Mouse (Mus musculus): Measurements from ENCODE around the gene Olfr1457. TPM values are rescaled to one million over a fixed set of nuclear protein-coding genes. Genes with fewer than 3 reads are reported as not detected.

Olfr1457 gene
- not detected in 2 replicates for total RNA-seq (2014; fragmentation: Nextera tagmentation)
- 0.12 TPM in 1 of 2 replicates, not detected in the other for total RNA-seq (2017)
- not detected in 2 replicates for polyA plus RNA-seq (2012)

DNA sequence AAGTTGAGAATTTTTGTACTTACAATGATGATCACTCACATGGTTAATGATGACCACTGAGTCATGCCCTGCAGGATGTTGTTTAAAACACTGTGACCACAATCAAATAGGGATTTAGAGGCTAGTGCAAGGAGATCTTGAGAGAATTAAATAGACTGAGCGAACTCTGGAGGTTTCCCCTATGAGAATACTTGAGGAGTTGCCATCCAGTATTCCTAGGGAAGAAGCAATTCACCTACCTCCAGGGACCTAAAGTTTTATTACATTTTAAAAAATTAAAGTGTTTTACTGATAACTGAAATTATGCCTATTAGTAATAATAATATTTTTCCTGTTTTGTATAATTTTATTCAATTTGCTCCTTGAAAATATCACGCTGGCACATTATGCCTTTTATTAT, at the start of gene Olfr1457:
Gene Olfr1457 (minus strand): TSS at position 101 of the 400 bp plus-strand sequence.
- Histone ChIP-seq H3K4me1 (ENCODE audit: insufficient read depth, low read depth, low read length) (no peaks in the 10 kb centered on the region), H3K36me3 (replicated peaks) (no peaks in the 10 kb centered on the region), H3K4me3 (ENCODE audit: low read depth, low read length) (no peak within 1 kb of the TSS), H3K9me3 (replicated peaks) (no peaks in the 10 kb centered on the region), H3K27me3 (ENCODE audit: insufficient read depth, low read length) (no peaks in the 10 kb centered on the region)
- DNase-seq (ENCODE audit: low spot score) (no peak), ATAC-seq (ENCODE audit: extremely low read depth, insufficient number of reproducible peaks, low FRiP score, poor library complexity, severe bottlenecking) (no peak)
- TF ChIP-seq POLR2AphosphoS5 (IDR thresholded peaks at IDR 0.05; ENCODE audit: insufficient replicate concordance, low read depth, low read length) (no peak), GATA1 (IDR thresholded peaks at IDR 0.05; ENCODE audit: borderline replicate concordance, low read length) (no peak), TAL1 (conservative IDR thresholded peaks at IDR 0.05; ENCODE audit: low read depth, low read length) (no peak), GATA2 (IDR thresholded peaks at IDR 0.05; ENCODE audit: borderline replicate concordance, low read depth, low read length) (no peak), CTCF (IDR thresholded peaks at IDR 0.05; ENCODE audit: low read depth, low read length) (no peak)

DNA sequence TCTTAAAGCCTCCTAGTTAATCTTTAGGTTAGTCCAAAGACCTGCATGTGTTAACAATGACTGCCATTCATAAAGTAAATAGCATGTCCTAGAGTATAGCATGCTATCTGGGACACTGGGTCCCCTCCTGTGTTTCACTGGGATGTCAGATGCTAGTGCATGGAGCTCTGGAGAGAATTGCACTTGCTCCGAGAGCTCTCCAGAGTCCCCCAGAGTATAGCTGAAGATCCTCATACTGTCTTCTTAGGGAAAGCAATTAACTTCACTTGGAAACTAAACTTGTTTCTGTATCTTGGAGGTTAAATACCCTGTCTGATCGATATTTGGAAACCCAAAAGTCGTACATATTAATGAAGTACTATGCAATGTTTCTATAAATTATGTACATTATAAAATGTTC, 9.0 kb upstream of the Olfr1457 start, which contains the start of gene Olfr1458:
Gene Olfr1458 (minus strand): TSS at position 101 of the 400 bp plus-strand sequence.
- no peak for DNase-seq (ENCODE audit: low spot score)
- no peak for ATAC-seq (ENCODE audit: extremely low read depth, insufficient number of reproducible peaks, low FRiP score, poor library complexity, severe bottlenecking)
- H3K4me3 ChIP-seq (ENCODE audit: low read depth, low read length): no peak within 1 kb of the TSS
- H3K36me3 ChIP-seq (replicated peaks): no peaks in the 10 kb centered on the region
- H3K4me1 ChIP-seq (ENCODE audit: insufficient read depth, low read depth, low read length): no peaks in the 10 kb centered on the region
- H3K9me3 ChIP-seq (replicated peaks): no peaks in the 10 kb centered on the region
- H3K27me3 ChIP-seq (ENCODE audit: insufficient read depth, low read length): no peaks in the 10 kb centered on the region
- TF ChIP-seq CTCF (IDR thresholded peaks at IDR 0.05; ENCODE audit: low read depth, low read length) (no peak), POLR2AphosphoS5 (IDR thresholded peaks at IDR 0.05; ENCODE audit: insufficient replicate concordance, low read depth, low read length) (no peak), TAL1 (conservative IDR thresholded peaks at IDR 0.05; ENCODE audit: low read depth, low read length) (no peak), GATA1 (IDR thresholded peaks at IDR 0.05; ENCODE audit: borderline replicate concordance, low read length) (no peak), GATA2 (IDR thresholded peaks at IDR 0.05; ENCODE audit: borderline replicate concordance, low read depth, low read length) (no peak)

DNA sequence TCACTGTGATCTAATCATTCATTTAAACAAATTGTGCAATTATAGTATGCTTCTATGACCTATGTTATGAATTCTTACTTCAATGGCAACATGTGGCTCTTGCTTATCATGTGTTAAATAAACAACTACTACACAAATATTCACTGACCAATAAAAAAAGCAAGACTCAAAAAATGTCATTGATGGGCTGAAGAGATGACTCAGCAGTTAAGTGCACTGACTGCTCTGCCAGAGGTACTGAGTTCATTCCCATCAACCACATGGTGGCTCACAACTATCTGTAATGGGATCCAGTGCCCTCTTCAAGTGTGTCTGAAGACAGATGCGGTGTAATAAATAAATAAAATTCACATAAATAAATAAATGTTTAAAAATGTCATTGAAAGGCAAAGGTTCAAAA, 3.8 kb downstream of the Olfr1457 start:
- H3K4me3 ChIP-seq (ENCODE audit: low read depth, low read length): no peak overlapping the region
- ATAC-seq (ENCODE audit: extremely low read depth, insufficient number of reproducible peaks, low FRiP score, poor library complexity, severe bottlenecking): no peak

DNA sequence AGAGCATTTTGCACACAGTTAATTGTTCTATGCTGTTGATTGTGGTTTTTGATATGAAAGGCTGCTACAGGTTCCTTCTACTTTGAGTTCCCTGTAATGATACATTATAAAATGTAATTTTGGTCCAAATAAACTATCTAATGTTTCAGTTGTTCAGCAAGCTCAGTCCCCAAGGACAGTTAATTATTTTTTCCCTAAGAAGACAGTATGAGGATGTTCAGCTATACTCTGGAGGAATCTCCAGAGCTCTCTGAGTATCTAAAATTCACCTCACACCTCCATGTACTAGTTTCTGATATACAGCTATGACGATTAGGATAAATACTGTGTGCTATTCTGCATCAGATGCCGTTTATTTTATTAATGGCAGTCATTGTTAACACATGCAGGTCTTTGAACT, 37.4 kb downstream of the Olfr1457 start, which contains the start of gene Olfr1454:
Gene Olfr1454 (plus strand): TSS at position 301 of the 400 bp plus-strand sequence.
- no peak for ATAC-seq (ENCODE audit: extremely low read depth, insufficient number of reproducible peaks, low FRiP score, poor library complexity, severe bottlenecking)
- no peaks in the 10 kb centered on the region for H3K36me3 ChIP-seq (replicated peaks)
- no peak for TF ChIP-seq TAL1 (conservative IDR thresholded peaks at IDR 0.05; ENCODE audit: low read depth, low read length)
- TF ChIP-seq POLR2AphosphoS5 (IDR thresholded peaks at IDR 0.05; ENCODE audit: insufficient replicate concordance, low read depth, low read length): no peak
- no peak for TF ChIP-seq CTCF (IDR thresholded peaks at IDR 0.05; ENCODE audit: low read depth, low read length)
- TF ChIP-seq GATA1 (IDR thresholded peaks at IDR 0.05; ENCODE audit: borderline replicate concordance, low read length): no peak
- TF ChIP-seq GATA2 (IDR thresholded peaks at IDR 0.05; ENCODE audit: borderline replicate concordance, low read depth, low read length): no peak
- no peaks in the 10 kb centered on the region for H3K9me3 ChIP-seq (replicated peaks)
- DNase-seq (ENCODE audit: low spot score): no peak
- no peak within 1 kb of the TSS for H3K4me3 ChIP-seq (ENCODE audit: low read depth, low read length)
- H3K4me1 ChIP-seq (ENCODE audit: insufficient read depth, low read depth, low read length): no peaks in the 10 kb centered on the region
- no peaks in the 10 kb centered on the region for H3K27me3 ChIP-seq (ENCODE audit: insufficient read depth, low read length)

More for the DNA sequence above, 3.8 kb downstream of the Olfr1457 start:
- Histone ChIP-seq H3K27me3 (ENCODE audit: insufficient read depth, low read length) (no peaks in the 10 kb centered on the region), H3K9me3 (replicated peaks) (no peaks in the 10 kb centered on the region), H3K36me3 (replicated peaks) (no peaks in the 10 kb centered on the region), H3K4me1 (ENCODE audit: insufficient read depth, low read depth, low read length) (no peaks in the 10 kb centered on the region)
- TF ChIP-seq TAL1 (conservative IDR thresholded peaks at IDR 0.05; ENCODE audit: low read depth, low read length): no peak
- no peak for TF ChIP-seq POLR2AphosphoS5 (IDR thresholded peaks at IDR 0.05; ENCODE audit: insufficient replicate concordance, low read depth, low read length)
- no peak for TF ChIP-seq GATA1 (IDR thresholded peaks at IDR 0.05; ENCODE audit: borderline replicate concordance, low read length)
- no peak for TF ChIP-seq GATA2 (IDR thresholded peaks at IDR 0.05; ENCODE audit: borderline replicate concordance, low read depth, low read length)
- no peak for TF ChIP-seq CTCF (IDR thresholded peaks at IDR 0.05; ENCODE audit: low read depth, low read length)
- no peak for DNase-seq (ENCODE audit: low spot score)

Other genes with a start within 250 kb of the Olfr1457 start
- gene Olfr1444, start 240.6 kb downstream of the Olfr1457 start, total RNA-seq (2014; fragmentation: Nextera tagmentation): not detected in 2 replicates
- gene Olfr1444, start 240.6 kb downstream of the Olfr1457 start, total RNA-seq (2017): 0.16 TPM in 1 of 2 replicates, not detected in the other
- not detected in 2 replicates for gene Olfr1444, start 240.6 kb downstream of the Olfr1457 start, polyA plus RNA-seq (2012)
- gene Olfr1445, start 214.0 kb downstream of the Olfr1457 start, total RNA-seq (2014; fragmentation: Nextera tagmentation): not detected in 2 replicates
- gene Olfr1445, start 214.0 kb downstream of the Olfr1457 start, total RNA-seq (2017): not detected in 2 replicates
- gene Olfr1445, start 214.0 kb downstream of the Olfr1457 start, polyA plus RNA-seq (2012): not detected in 2 replicates
- gene Olfr1446, start 204.4 kb downstream of the Olfr1457 start, total RNA-seq (2014; fragmentation: Nextera tagmentation): not detected in 2 replicates
- gene Olfr1446, start 204.4 kb downstream of the Olfr1457 start, total RNA-seq (2017): 0.06 and 0.16 TPM in 2 replicates
- gene Olfr1446, start 204.4 kb downstream of the Olfr1457 start, polyA plus RNA-seq (2012): not detected in 2 replicates
- not detected in 2 replicates for gene Olfr1447, start 194.1 kb downstream of the Olfr1457 start, total RNA-seq (2014; fragmentation: Nextera tagmentation)
- 0.27 TPM in 1 of 2 replicates, not detected in the other for gene Olfr1447, start 194.1 kb downstream of the Olfr1457 start, total RNA-seq (2017)
- gene Olfr1447, start 194.1 kb downstream of the Olfr1457 start, polyA plus RNA-seq (2012): not detected in 2 replicates
- not detected in 2 replicates for gene Olfr1448, start 173.5 kb downstream of the Olfr1457 start, total RNA-seq (2014; fragmentation: Nextera tagmentation)
- gene Olfr1448, start 173.5 kb downstream of the Olfr1457 start, total RNA-seq (2017): 0.11 and 0.12 TPM in 2 replicates
- not detected in 2 replicates for gene Olfr1448, start 173.5 kb downstream of the Olfr1457 start, polyA plus RNA-seq (2012)
- not detected in 2 replicates for gene Olfr1449, start 167.1 kb downstream of the Olfr1457 start, total RNA-seq (2014; fragmentation: Nextera tagmentation)
- 0.49 TPM in 1 of 2 replicates, not detected in the other for gene Olfr1449, start 167.1 kb downstream of the Olfr1457 start, total RNA-seq (2017)
- not detected in 2 replicates for gene Olfr1449, start 167.1 kb downstream of the Olfr1457 start, polyA plus RNA-seq (2012)
- not detected in 2 replicates for gene Olfr1450, start 147.6 kb downstream of the Olfr1457 start, total RNA-seq (2014; fragmentation: Nextera tagmentation)
- 0.16 TPM in 1 of 2 replicates, not detected in the other for gene Olfr1450, start 147.6 kb downstream of the Olfr1457 start, total RNA-seq (2017)
- gene Olfr1450, start 147.6 kb downstream of the Olfr1457 start, polyA plus RNA-seq (2012): not detected in 2 replicates
- gene Olfr1451, start 102.9 kb downstream of the Olfr1457 start, total RNA-seq (2014; fragmentation: Nextera tagmentation): not detected in 2 replicates
- gene Olfr1451, start 102.9 kb downstream of the Olfr1457 start, total RNA-seq (2017): 0.27 TPM in 1 of 2 replicates, not detected in the other
- not detected in 2 replicates for gene Olfr1451, start 102.9 kb downstream of the Olfr1457 start, polyA plus RNA-seq (2012)
- not detected in 2 replicates for gene Olfr1453, start 69.6 kb downstream of the Olfr1457 start, total RNA-seq (2014; fragmentation: Nextera tagmentation)
- 0.23 and 0.38 TPM in 2 replicates for gene Olfr1453, start 69.6 kb downstream of the Olfr1457 start, total RNA-seq (2017)
- not detected in 2 replicates for gene Olfr1453, start 69.6 kb downstream of the Olfr1457 start, polyA plus RNA-seq (2012)
- gene Olfr1454, start 37.3 kb downstream of the Olfr1457 start, total RNA-seq (2014; fragmentation: Nextera tagmentation): not detected in 2 replicates
- 0.05 TPM in 1 of 2 replicates, not detected in the other for gene Olfr1454, start 37.3 kb downstream of the Olfr1457 start, total RNA-seq (2017)
- not detected in 2 replicates for gene Olfr1454, start 37.3 kb downstream of the Olfr1457 start, polyA plus RNA-seq (2012)
- not detected in 2 replicates for gene Olfr1458, start 8.9 kb upstream of the Olfr1457 start, total RNA-seq (2014; fragmentation: Nextera tagmentation)
- gene Olfr1458, start 8.9 kb upstream of the Olfr1457 start, total RNA-seq (2017): not detected in 2 replicates
- gene Olfr1458, start 8.9 kb upstream of the Olfr1457 start, polyA plus RNA-seq (2012): not detected in 2 replicates
- gene Olfr1459, start 51.7 kb upstream of the Olfr1457 start, total RNA-seq (2014; fragmentation: Nextera tagmentation): not detected in 2 replicates
- 0.12 and 0.27 TPM in 2 replicates for gene Olfr1459, start 51.7 kb upstream of the Olfr1457 start, total RNA-seq (2017)
- not detected in 2 replicates for gene Olfr1459, start 51.7 kb upstream of the Olfr1457 start, polyA plus RNA-seq (2012)
- not detected in 2 replicates for gene Olfr1461, start 65.1 kb upstream of the Olfr1457 start, total RNA-seq (2014; fragmentation: Nextera tagmentation)
- gene Olfr1461, start 65.1 kb upstream of the Olfr1457 start, total RNA-seq (2017): 0.05 TPM in 1 of 2 replicates, not detected in the other
- not detected in 2 replicates for gene Olfr1461, start 65.1 kb upstream of the Olfr1457 start, polyA plus RNA-seq (2012)
- gene Olfr1462, start 87.8 kb upstream of the Olfr1457 start, total RNA-seq (2014; fragmentation: Nextera tagmentation): not detected in 2 replicates
- 0.11 and 0.52 TPM in 2 replicates for gene Olfr1462, start 87.8 kb upstream of the Olfr1457 start, total RNA-seq (2017)
- gene Olfr1462, start 87.8 kb upstream of the Olfr1457 start, polyA plus RNA-seq (2012): not detected in 2 replicates
- not detected in 2 replicates for gene Olfr1463, start 133.4 kb upstream of the Olfr1457 start, total RNA-seq (2014; fragmentation: Nextera tagmentation)
- 0.35 TPM in 1 of 2 replicates, not detected in the other for gene Olfr1463, start 133.4 kb upstream of the Olfr1457 start, total RNA-seq (2017)
- not detected in 2 replicates for gene Olfr1463, start 133.4 kb upstream of the Olfr1457 start, polyA plus RNA-seq (2012)
- gene Olfr1465, start 217.7 kb upstream of the Olfr1457 start, total RNA-seq (2014; fragmentation: Nextera tagmentation): not detected in 2 replicates
- 0.12 and 0.22 TPM in 2 replicates for gene Olfr1465, start 217.7 kb upstream of the Olfr1457 start, total RNA-seq (2017)
- not detected in 2 replicates for gene Olfr1465, start 217.7 kb upstream of the Olfr1457 start, polyA plus RNA-seq (2012)
- gene Olfr1466, start 241.0 kb upstream of the Olfr1457 start, total RNA-seq (2014; fragmentation: Nextera tagmentation): not detected in 2 replicates
- gene Olfr1466, start 241.0 kb upstream of the Olfr1457 start, total RNA-seq (2017): 0.33 TPM in 1 of 2 replicates, not detected in the other
- not detected in 2 replicates for gene Olfr1466, start 241.0 kb upstream of the Olfr1457 start, polyA plus RNA-seq (2012)